Mouse (Mus musculus): ENCODE measurements around the gene Hist1h4k.
"Not testable (repeated sequence)": the region's sequence is repeated elsewhere in the genome, so short reads cannot be mapped to it uniquely, and the experiment has no call there.

The Hist1h4k gene

GRCm38 (mm10) chr13:21750159-21751017 is at the start of gene Hist1h4k:
Hist1h4k (minus strand) TSS chr13:21750505.
- peak; percentile 80 to 95 for DNase-seq (ENCODE audit: low spot score in 2 of 2)

DNA sequence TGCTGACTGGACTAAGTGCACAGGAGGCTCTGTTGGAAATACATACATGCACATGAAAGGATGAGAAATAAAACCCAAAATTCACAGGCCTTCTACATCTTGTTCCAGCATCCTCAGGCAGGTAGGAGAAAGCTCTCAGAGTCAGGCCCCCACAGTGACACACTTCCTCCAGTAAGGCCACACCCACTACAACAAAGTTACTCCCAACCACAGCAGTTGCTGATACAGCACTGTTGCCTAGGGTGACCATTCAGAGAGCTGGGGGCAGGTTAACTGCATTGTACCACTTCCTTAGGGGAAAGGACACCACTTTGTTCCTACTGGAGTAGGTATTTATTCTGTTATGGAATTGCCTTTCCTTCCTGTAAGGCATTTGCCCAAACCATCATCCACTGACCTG is 46.9 kb upstream of the Hist1h4k start:
- not testable (repeated sequence) for DNase-seq (ENCODE audit: low spot score in 2 of 2)

- DNase-seq (ENCODE audit: low spot score in 2 of 2) = no peak
These were observed 45.3 kb upstream of the Hist1h4k start for GRCm38 (mm10) chr13:21795584-21795983.

DNA sequence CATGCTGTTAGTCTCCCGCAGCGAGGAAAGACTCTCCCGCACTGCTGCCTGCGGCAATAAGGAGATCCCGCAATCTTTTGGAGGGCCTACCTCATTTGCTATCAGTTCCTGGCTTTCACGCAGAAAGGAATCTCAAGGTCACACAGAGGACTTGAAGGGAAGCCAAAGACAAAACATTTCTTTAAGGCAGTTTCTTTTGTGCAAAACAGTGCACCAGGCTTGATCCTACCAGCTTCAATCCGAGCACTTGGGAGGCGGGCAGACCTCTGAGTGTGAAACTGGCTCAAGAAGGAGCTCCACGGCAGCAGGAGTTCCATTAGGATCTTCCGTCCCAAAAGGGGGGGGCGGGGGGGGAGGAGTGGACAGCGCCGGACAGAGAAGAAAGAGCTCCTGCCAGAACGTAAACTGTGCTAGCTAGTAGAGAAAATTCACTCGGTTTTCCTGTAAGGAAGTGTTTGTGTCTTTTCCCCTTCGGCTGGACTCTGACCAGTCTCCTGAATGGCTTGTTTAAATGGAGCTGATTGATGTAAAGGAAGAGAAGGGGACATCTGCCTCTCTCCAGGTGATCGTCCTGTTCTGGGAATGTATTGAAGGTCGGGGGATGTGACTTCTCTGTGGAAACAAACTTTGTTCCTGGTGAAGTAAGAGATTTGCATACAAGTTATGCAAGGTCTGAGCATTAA is 40.4 kb upstream of the Hist1h4k start:
- DNase-seq (ENCODE audit: low spot score in 2 of 2) = no peak

GRCm38 (mm10) chr13:21789925-21790324 is 39.6 kb upstream of the Hist1h4k start:
- DNase-seq (ENCODE audit: low spot score in 2 of 2) = no peak

DNA sequence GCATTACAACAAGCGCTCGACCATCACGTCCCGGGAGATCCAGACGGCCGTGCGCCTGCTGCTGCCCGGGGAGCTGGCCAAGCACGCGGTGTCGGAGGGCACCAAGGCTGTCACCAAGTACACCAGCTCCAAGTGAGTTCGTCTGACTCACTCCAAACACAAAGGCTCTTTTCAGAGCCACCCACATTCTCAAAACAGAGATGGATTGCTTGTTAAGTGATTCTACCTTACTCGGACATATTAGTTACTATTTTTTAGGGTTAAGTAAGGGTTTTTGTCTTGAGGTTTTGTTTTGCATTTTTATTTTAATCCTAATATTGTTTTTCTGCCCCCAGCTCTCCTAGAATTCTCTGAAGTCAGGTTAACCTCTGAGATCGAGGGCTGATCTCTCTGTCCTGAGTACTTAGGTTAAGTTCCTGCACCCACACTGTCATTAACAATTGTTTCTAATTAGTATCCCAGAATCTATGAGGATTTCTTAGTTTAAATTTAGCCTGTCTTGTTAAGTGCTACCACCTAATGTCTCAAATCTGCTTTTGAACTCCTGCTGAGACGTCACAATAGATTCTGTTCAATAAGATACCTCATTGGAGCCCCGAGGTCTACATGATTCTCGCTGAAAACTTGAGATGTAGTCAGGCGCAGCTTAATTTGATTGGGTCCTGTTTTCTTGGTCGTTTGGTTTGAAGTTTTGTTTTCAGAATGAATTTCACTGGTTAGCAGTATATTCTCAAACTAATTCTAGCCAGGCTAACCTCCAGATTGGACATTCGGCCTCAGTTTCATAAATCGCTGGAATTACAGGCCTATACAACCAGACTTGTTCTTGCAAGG is 37.7 kb upstream of the Hist1h4k start:
- no peak for DNase-seq (ENCODE audit: low spot score in 2 of 2)

DNA sequence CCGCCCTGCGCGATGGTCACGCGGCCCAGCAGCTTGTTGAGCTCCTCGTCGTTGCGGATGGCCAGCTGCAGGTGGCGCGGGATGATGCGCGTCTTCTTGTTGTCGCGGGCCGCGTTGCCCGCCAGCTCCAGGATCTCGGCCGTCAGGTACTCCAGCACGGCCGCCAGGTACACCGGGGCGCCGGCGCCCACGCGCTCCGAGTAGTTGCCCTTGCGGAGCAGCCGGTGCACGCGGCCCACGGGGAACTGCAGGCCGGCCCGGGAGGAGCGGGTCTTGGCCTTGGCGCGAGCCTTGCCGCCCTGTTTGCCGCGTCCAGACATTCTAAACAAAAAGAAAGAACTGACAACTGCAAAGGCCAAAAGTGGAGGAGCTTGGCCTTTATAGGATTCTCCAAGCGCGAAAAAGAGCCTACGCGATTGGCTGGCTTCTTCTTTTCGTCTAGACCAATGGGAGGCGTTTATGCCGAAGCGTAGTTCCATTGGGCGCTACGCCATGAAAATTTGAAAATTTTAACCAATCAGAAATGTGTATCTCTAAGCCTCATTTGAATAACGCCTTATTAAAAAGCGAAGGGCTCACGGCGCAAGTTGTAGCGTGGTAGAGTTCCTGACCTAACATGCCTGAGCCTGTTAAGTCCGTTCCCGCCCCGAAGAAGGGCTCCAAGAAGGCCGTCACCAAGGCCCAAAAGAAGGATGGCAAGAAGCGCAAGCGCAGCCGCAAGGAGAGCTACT is 36.8 kb upstream of the Hist1h4k start, which contains the start of the genes Hist1h2an and Hist1h2bp:
Gene Hist1h2an, minus strand, starts transcription at position 320 of the 731 bp plus-strand sequence.
Gene Hist1h2bp, plus strand, starts transcription at position 563 of the 731 bp plus-strand sequence.
- peak; percentile 92 to 96 for DNase-seq (ENCODE audit: low spot score in 2 of 2)

GRCm38 (mm10) chr13:21786189-21786898 is 36.0 kb upstream of the Hist1h4k start:
- DNase-seq (ENCODE audit: low spot score in 2 of 2) = no peak

GRCm38 (mm10) chr13:21784311-21784710 is 34.0 kb upstream of the Hist1h4k start:
- no peak for DNase-seq (ENCODE audit: low spot score in 2 of 2)

GRCm38 (mm10) chr13:21783734-21784161 is 33.4 kb upstream of the Hist1h4k start:
- DNase-seq (ENCODE audit: low spot score in 2 of 2) = peak in 1 of 2 experiments; percentile 25

GRCm38 (mm10) chr13:21783255-21783617 is 32.9 kb upstream of the Hist1h4k start, which contains the start of gene Hist1h3i:
Hist1h3i (minus strand) TSS chr13:21783370.
- DNase-seq (ENCODE audit: low spot score in 2 of 2) = peak; percentile 79 to 84

GRCm38 (mm10) chr13:21782361-21783254 is 32.3 kb upstream of the Hist1h4k start:
- DNase-seq (ENCODE audit: low spot score in 2 of 2) = peak in 1 of 2 experiments; percentile 24

- no peak for DNase-seq (ENCODE audit: low spot score in 2 of 2)
These were observed 31.3 kb upstream of the Hist1h4k start for GRCm38 (mm10) chr13:21781639-21782038.

- no peak for DNase-seq (ENCODE audit: low spot score in 2 of 2)
These were observed 30.8 kb upstream of the Hist1h4k start for GRCm38 (mm10) chr13:21781021-21781555.

GRCm38 (mm10) chr13:21779767-21780731 is 29.7 kb upstream of the Hist1h4k start, which contains the start of gene Hist1h1b:
Hist1h1b (minus strand) TSS chr13:21780625.
- peak in 1 of 2 experiments; percentile 65 for DNase-seq (ENCODE audit: low spot score in 2 of 2)

GRCm38 (mm10) chr13:21778814-21779766 is 28.8 kb upstream of the Hist1h4k start:
- peak; percentile 76 to 78 for DNase-seq (ENCODE audit: low spot score in 2 of 2)

DNA sequence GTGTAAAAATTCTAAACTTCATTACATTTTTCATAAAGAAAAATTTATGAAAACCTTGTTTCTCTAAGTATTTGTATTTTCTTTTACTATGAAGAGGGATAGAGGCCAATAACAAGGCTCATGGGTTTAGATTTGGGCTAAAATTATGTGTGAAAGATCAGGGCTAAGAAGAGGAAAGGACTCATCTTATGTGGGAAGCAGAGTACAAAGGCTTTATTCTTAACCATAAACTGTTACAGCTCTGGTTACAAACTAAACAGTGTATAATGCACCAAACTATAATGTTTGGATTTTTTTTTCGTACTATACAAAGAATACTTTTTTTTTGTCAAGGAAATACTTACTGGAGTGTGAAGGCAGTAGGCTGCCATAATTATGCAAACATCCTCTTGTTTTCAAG is 5.4 kb upstream of the Hist1h4k start:
- DNase-seq (ENCODE audit: low spot score in 2 of 2) = no peak
